ENCODE assay signal across 8 mouse cellular contexts in genomic region chr11:117268304-117268956, GRCm38 (mm10).
A peak's percentile ranks its signal among the peaks of the same experiment; 100 is the strongest.
DNase-seq lines count a peak whose midpoint lies in the region; ATAC-seq and TF ChIP-seq lines count a peak whose summit lies in the region.

No protein-coding gene starts in this region.

- no peak for ATAC-seq in forebrain, postnatal 0 days
- no peak for ATAC-seq in limb, embryonic 11.5 days (ENCODE audit: insufficient number of reproducible peaks, low FRiP score, low TSS enrichment, low read depth)
- ATAC-seq in erythroblast, adult 5-6 weeks (replicated peaks; ENCODE audit: low FRiP score, poor library complexity, severe bottlenecking): no peak

- TF ChIP-seq POLR2A in testis, adult 2 months (IDR thresholded peaks at IDR 0.05; ENCODE audit: control insufficient read depth, low read depth, low read length): no peak

- peak overlapping the region; percentile 69 for H3K4me3 ChIP-seq in forebrain, embryonic 10.5 days
- no peak overlapping the region for H3K4me3 ChIP-seq in forebrain, postnatal 0 days (ENCODE audit: low read depth, low read length)
- no peak overlapping the region for H3K4me3 ChIP-seq in testis, adult 2 months (ENCODE audit: control insufficient read depth, low read depth, low read length)
- H3K4me3 ChIP-seq in limb, embryonic 11.5 days (ENCODE audit: low read depth, low read length): peak overlapping the region; percentile 95

- H3K4me2 ChIP-seq in forebrain, postnatal 0 days (ENCODE audit: low read depth): no peak overlapping the region
- peak overlapping the region; percentile 68 for H3K4me2 ChIP-seq in limb, embryonic 11.5 days (ENCODE audit: low read depth, severe bottlenecking)

- H3K9ac ChIP-seq in forebrain, postnatal 0 days: no peak overlapping the region
- H3K9ac ChIP-seq in limb, embryonic 11.5 days (ENCODE audit: low read length): peak overlapping the region; percentile 52; the same call in 1 of the 2 replicates

- TF ChIP-seq CTCF in forebrain, postnatal 0 days (IDR thresholded peaks at IDR 0.05; ENCODE audit: low read depth): no peak
- no peak for TF ChIP-seq CTCF in testis, adult 2 months (IDR thresholded peaks at IDR 0.05; ENCODE audit: control insufficient read depth, insufficient read depth, insufficient replicate concordance, low read depth, low read length)

- peaks cover 99% of the 10 kb centered on the region for H3K4me1 ChIP-seq in forebrain, embryonic 10.5 days
- peaks cover 10% of the 10 kb centered on the region; the same call in 1 of the 2 replicates for H3K4me1 ChIP-seq in forebrain, postnatal 0 days (ENCODE audit: insufficient read depth)
- peaks cover 18% of the 10 kb centered on the region for H3K4me1 ChIP-seq in testis, adult 2 months (ENCODE audit: control insufficient read depth, insufficient read depth, low read length)
- peaks cover 55% of the 10 kb centered on the region for H3K4me1 ChIP-seq in limb, embryonic 11.5 days (ENCODE audit: control insufficient read depth, insufficient read depth, low read length)

- H3K27ac ChIP-seq in forebrain, embryonic 10.5 days: peak overlapping the region; percentile 95
- H3K27ac ChIP-seq in forebrain, postnatal 0 days (ENCODE audit: low read depth, low read length): no peak overlapping the region
- H3K27ac ChIP-seq in testis, adult 2 months (ENCODE audit: control insufficient read depth, insufficient read depth, low read depth, low read length): peak overlapping the region; percentile 56
- H3K27ac ChIP-seq in limb, embryonic 11.5 days (replicated peaks; ENCODE audit: low read depth, low read length): peak overlapping the region; percentile 32

- WGBS in forebrain, embryonic 10.5 days: 50% methylated on average over 10 of the region's 10 CpGs
- WGBS in forebrain, postnatal 0 days: 35% methylated on average over 10 of the region's 10 CpGs
- 57% methylated on average over 10 of the region's 10 CpGs for WGBS in limb, embryonic 11.5 days

- peaks cover 17% of the 10 kb centered on the region for H3K27me3 ChIP-seq in forebrain, embryonic 10.5 days (ENCODE audit: poor library complexity, severe bottlenecking)
- no peaks in the 10 kb centered on the region for H3K27me3 ChIP-seq in forebrain, postnatal 0 days (ENCODE audit: insufficient read depth, low read length)
- H3K27me3 ChIP-seq in testis, adult 2 months (ENCODE audit: control insufficient read depth, insufficient read depth, low read length): no peaks in the 10 kb centered on the region
- no peaks in the 10 kb centered on the region for H3K27me3 ChIP-seq in limb, embryonic 11.5 days (ENCODE audit: control insufficient read depth, insufficient read depth, low read length)

- peaks cover 34% of the 10 kb centered on the region for H3K36me3 ChIP-seq in forebrain, embryonic 10.5 days (replicated peaks)
- no peaks in the 10 kb centered on the region for H3K36me3 ChIP-seq in forebrain, postnatal 0 days (ENCODE audit: insufficient read depth)
- H3K36me3 ChIP-seq in testis, adult 2 months (ENCODE audit: control insufficient read depth, insufficient read depth, low read length): no peaks in the 10 kb centered on the region
- no peaks in the 10 kb centered on the region for H3K36me3 ChIP-seq in limb, embryonic 11.5 days (ENCODE audit: control insufficient read depth, insufficient read depth, low read length)

- no peaks in the 10 kb centered on the region for H3K9me3 ChIP-seq in forebrain, embryonic 10.5 days
- no peaks in the 10 kb centered on the region for H3K9me3 ChIP-seq in forebrain, postnatal 0 days (ENCODE audit: low read length)
- no peaks in the 10 kb centered on the region for H3K9me3 ChIP-seq in limb, embryonic 11.5 days (ENCODE audit: control insufficient read depth, low read length)

- DNase-seq in forebrain, embryonic 10.5 days (ENCODE audit: extremely low spot score, low spot score): no peak
- DNase-seq in forebrain, postnatal 0 days: no peak
- no peak for DNase-seq in testis, postnatal 14 days (ENCODE audit: low spot score)
- no peak for DNase-seq in limb, embryonic 11.5 days (ENCODE audit: low spot score)
- no peak for DNase-seq in embryo, embryonic 11 days
- no peak for DNase-seq in thymus, postnatal 10 days (ENCODE audit: low spot score in 2 of 2)

Comparison
In these comparisons a context has a peak if more than half of its experiments do, and no peak if none do; other contexts are left out.
1. H3K4me3 ChIP-seq: peak in forebrain, embryonic 10.5 days (single experiment) and limb, embryonic 11.5 days (single experiment); none in forebrain, postnatal 0 days (single experiment) and testis, adult 2 months (single experiment).